Mouse (Mus musculus) stomach, embryonic 16.5 days (tissue): Measurements from ENCODE around the gene Kdm4b. TPM values are rescaled to one million over a fixed set of nuclear protein-coding genes. Genes with fewer than 3 reads are reported as not detected.

Experiments used
- ATAC-seq: fragments of 200-750 bp; cut with Nextera tagmentation; 2 replicates; pipeline ENCODE4 v1.8.0; 2017; ENCODE audit warnings: moderate number of reproducible peaks, moderate TSS enrichment; ENCODE audit not compliant: insufficient read depth, low FRiP score
- H3K27ac ChIP-seq: fragments of 300-500 bp; sonication (generic); 2 replicates; pipeline ENCODE4 v1.5.1; 2014; ENCODE audit warnings: low read length
- H3K27me3 ChIP-seq: fragments of 300-500 bp; sonication (generic); 2 replicates; pipeline ENCODE4 v1.6.1; 2014; ENCODE audit warnings: low read length, control low read depth, mixed read lengths; ENCODE audit not compliant: control insufficient read depth, insufficient read depth
- H3K36me3 ChIP-seq: fragments of 300-500 bp; sonication (generic); 2 replicates; pipeline ENCODE4 v1.6.1; 2014; ENCODE audit warnings: low read length; ENCODE audit not compliant: control insufficient read depth, insufficient read depth
- H3K4me1 ChIP-seq: fragments of 300-500 bp; sonication (generic); 2 replicates; pipeline ENCODE4 v1.6.1; 2014; ENCODE audit warnings: low read length, control low read depth, mixed read lengths; ENCODE audit not compliant: control insufficient read depth, insufficient read depth
- H3K4me2 ChIP-seq: fragments of 300-500 bp; sonication (generic); 2 replicates; pipeline ENCODE4 v1.6.1; 2014; ENCODE audit warnings: low read depth, low read length, mixed read lengths
- H3K4me3 ChIP-seq: fragments of 300-500 bp; sonication (generic); replicated peaks from 2 replicates; pipeline ENCODE4 v1.5.1; 2014; ENCODE audit warnings: mild to moderate bottlenecking, low read length
- H3K9ac ChIP-seq: fragments of 300-500 bp; sonication (generic); 2 replicates; pipeline ENCODE4 v1.6.1; 2014; ENCODE audit warnings: low read length
- H3K9me3 ChIP-seq: fragments of 300-500 bp; sonication (generic); replicated peaks from 2 replicates; pipeline ENCODE4 v1.6.1; 2016; ENCODE audit warnings: low read length, control low read depth; ENCODE audit not compliant: control insufficient read depth
- WGBS: fragments of 180-500 bp; shearing (Covaris S2); extraction: QIAGEN DNeasy Blood & Tissue Kit; methylation state at CpG from one replicate; pipeline ENCODE4 v1.1.7; 2014; 5-methylcytosine and 5-hydroxymethylcytosine counted together
- polyA plus RNA-seq: library from polyadenylated mRNA; unstranded; fragments of >200 nt; fragmentation: Nextera tagmentation; extraction: Ambion mirVana; gene quantifications from 2 replicates; pipeline ENCODE4 v1.2.1, GENCODE M21; 2015

Gene Kdm4b
- polyA plus RNA-seq, 1 experiment from 2014 or later = 23.5 TPM

GRCm38 (mm10) chr17:56348586-56348985 is 22.7 kb downstream of the Kdm4b start:
- H3K27ac ChIP-seq = no peak overlapping the region
- H3K4me1 ChIP-seq = peaks cover 3% of the 10 kb centered on the region; the same call in 1 of the 2 replicates
- H3K4me2 ChIP-seq = no peak overlapping the region
- no peaks in the 10 kb centered on the region for H3K9me3 ChIP-seq
- no peaks in the 10 kb centered on the region; the same call in 1 of the 2 replicates for H3K36me3 ChIP-seq
- no peaks in the 10 kb centered on the region for H3K27me3 ChIP-seq
- ATAC-seq = no peak
- H3K4me3 ChIP-seq = no peak overlapping the region
- no peak overlapping the region for H3K9ac ChIP-seq

- no peaks in the 10 kb centered on the region; the same call in 1 of the 2 replicates for H3K36me3 ChIP-seq
- H3K27me3 ChIP-seq = no peaks in the 10 kb centered on the region
- no peak overlapping the region for H3K4me3 ChIP-seq
- no peaks in the 10 kb centered on the region for H3K9me3 ChIP-seq
- peak; percentile 58; the same call in 1 of the 2 replicates for ATAC-seq
- no peak overlapping the region; the same call in 1 of the 2 replicates for H3K9ac ChIP-seq
- H3K4me2 ChIP-seq = no peak overlapping the region
- no peak overlapping the region for H3K27ac ChIP-seq
- WGBS = 29% methylated on average over 2 of the region's 2 CpGs
- H3K4me1 ChIP-seq = peaks cover 3% of the 10 kb centered on the region; the same call in 1 of the 2 replicates
Measured at GRCm38 (mm10) chr17:56350694-56351093, 24.8 kb downstream of the Kdm4b start.

GRCm38 (mm10) chr17:56356921-56357885 is 31.3 kb downstream of the Kdm4b start:
- no peak overlapping the region for H3K4me3 ChIP-seq
- peak; percentile 65; the same call in 1 of the 2 replicates for ATAC-seq
- H3K36me3 ChIP-seq = no peaks in the 10 kb centered on the region
- no peaks in the 10 kb centered on the region for H3K9me3 ChIP-seq
- no peak overlapping the region for H3K27ac ChIP-seq
- H3K9ac ChIP-seq = no peak overlapping the region
- WGBS = 58% methylated on average over 9 of the region's 9 CpGs
- no peaks in the 10 kb centered on the region for H3K4me1 ChIP-seq
- no peaks in the 10 kb centered on the region for H3K27me3 ChIP-seq
- no peak overlapping the region for H3K4me2 ChIP-seq

- Histone ChIP-seq H3K9me3 (no peaks in the 10 kb centered on the region), H3K27me3 (no peaks in the 10 kb centered on the region), H3K4me2 (no peak overlapping the region), H3K4me1 (no peaks in the 10 kb centered on the region), H3K9ac (no peak overlapping the region), H3K27ac (no peak overlapping the region), H3K4me3 (no peak overlapping the region), H3K36me3 (no peaks in the 10 kb centered on the region)
- 75% methylated on average over 3 of the region's 3 CpGs for WGBS
- ATAC-seq = no peak
Measured at GRCm38 (mm10) chr17:56359183-56359725, 33.4 kb downstream of the Kdm4b start.

GRCm38 (mm10) chr17:56359864-56360263 is 34.0 kb downstream of the Kdm4b start:
- no peaks in the 10 kb centered on the region for H3K36me3 ChIP-seq
- H3K9me3 ChIP-seq = no peaks in the 10 kb centered on the region
- no peak overlapping the region for H3K9ac ChIP-seq
- no peak for ATAC-seq
- no peaks in the 10 kb centered on the region for H3K4me1 ChIP-seq
- H3K27me3 ChIP-seq = no peaks in the 10 kb centered on the region
- H3K4me3 ChIP-seq = no peak overlapping the region
- no peak overlapping the region for H3K4me2 ChIP-seq
- 86% methylated on average over 1 of the region's 1 CpGs for WGBS
- H3K27ac ChIP-seq = no peak overlapping the region

GRCm38 (mm10) chr17:56360451-56360850 is 34.6 kb downstream of the Kdm4b start:
- no peak for ATAC-seq
- H3K4me1 ChIP-seq = no peaks in the 10 kb centered on the region
- no peaks in the 10 kb centered on the region for H3K36me3 ChIP-seq
- H3K27ac ChIP-seq = no peak overlapping the region
- H3K9me3 ChIP-seq = no peaks in the 10 kb centered on the region
- 76% methylated on average over 8 of the region's 8 CpGs for WGBS
- H3K27me3 ChIP-seq = no peaks in the 10 kb centered on the region
- H3K4me2 ChIP-seq = no peak overlapping the region
- H3K4me3 ChIP-seq = no peak overlapping the region
- H3K9ac ChIP-seq = no peak overlapping the region

GRCm38 (mm10) chr17:56361542-56361941 is 35.7 kb downstream of the Kdm4b start:
- Histone ChIP-seq H3K27ac (no peak overlapping the region), H3K9ac (no peak overlapping the region), H3K4me2 (no peak overlapping the region), H3K36me3 (no peaks in the 10 kb centered on the region), H3K27me3 (no peaks in the 10 kb centered on the region), H3K9me3 (no peaks in the 10 kb centered on the region), H3K4me1 (0 out of 2 replicates have a peak, but pooled peaks cover 2% of the 10 kb centered on the region), H3K4me3 (no peak overlapping the region)
- WGBS = 78% methylated on average over 2 of the region's 2 CpGs
- ATAC-seq = no peak

GRCm38 (mm10) chr17:56365791-56366673 is 40.2 kb downstream of the Kdm4b start:
- H3K36me3 ChIP-seq = 0 out of 2 replicates have a peak, but pooled peaks cover 3% of the 10 kb centered on the region
- 45% methylated on average over 7 of the region's 7 CpGs for WGBS
- 0 out of 2 replicates have a peak, but pooled peaks cover 2% of the 10 kb centered on the region for H3K4me1 ChIP-seq
- H3K27me3 ChIP-seq = no peaks in the 10 kb centered on the region
- H3K27ac ChIP-seq = no peak overlapping the region; the same call in 1 of the 2 replicates
- H3K4me2 ChIP-seq = no peak overlapping the region
- H3K9ac ChIP-seq = no peak overlapping the region
- H3K4me3 ChIP-seq = no peak overlapping the region
- no peak for ATAC-seq
- no peaks in the 10 kb centered on the region for H3K9me3 ChIP-seq
